Mouse (Mus musculus) R1 (cell line): ENCODE measurements around the gene Spo11.

Experiments used
- DNase-seq: peaks from one replicate; pipeline ENCODE4 v3.0.0-alpha.2; 2018; ENCODE audit warnings: low read depth, low spot score

The Spo11 gene

DNA sequence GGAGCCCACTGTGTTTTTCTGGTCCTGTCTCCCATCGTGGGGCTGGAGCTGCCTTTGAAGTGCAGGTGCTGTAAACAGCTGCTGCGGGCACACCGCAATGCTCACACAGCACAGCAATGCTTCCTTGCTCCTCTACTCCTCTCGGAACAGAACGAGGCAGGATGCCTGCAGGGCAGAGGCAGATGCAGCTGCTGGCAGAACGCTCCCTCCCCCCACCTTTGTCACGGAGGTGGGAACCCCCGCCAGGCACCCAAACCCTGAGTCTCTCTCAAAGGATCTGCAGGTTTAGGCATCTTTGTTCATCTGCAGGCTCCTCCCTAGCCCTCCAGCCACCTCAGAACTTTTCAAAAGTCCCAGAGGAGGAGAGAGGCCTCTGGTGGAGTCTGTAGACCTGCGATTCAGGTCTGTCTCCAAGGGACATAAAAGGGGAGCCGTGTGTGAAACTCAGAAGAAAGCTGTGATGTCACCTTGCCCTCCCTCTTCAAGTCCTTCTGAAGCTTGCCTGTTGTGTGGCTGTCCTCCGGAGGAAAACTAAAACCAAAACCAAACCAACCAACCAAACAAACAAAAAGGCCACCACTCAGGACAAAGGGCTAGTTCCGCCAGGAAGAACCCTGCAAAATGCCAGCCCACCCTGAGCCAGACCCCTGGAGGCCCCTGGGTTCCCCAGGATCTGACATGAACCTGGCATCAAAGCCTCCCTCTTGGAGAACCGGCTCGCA lies at the start of gene Spo11:
Gene Spo11 (plus strand): TSS at position 292 of the 722 bp plus-strand sequence.
- DNase-seq = peak; percentile 65

DNA sequence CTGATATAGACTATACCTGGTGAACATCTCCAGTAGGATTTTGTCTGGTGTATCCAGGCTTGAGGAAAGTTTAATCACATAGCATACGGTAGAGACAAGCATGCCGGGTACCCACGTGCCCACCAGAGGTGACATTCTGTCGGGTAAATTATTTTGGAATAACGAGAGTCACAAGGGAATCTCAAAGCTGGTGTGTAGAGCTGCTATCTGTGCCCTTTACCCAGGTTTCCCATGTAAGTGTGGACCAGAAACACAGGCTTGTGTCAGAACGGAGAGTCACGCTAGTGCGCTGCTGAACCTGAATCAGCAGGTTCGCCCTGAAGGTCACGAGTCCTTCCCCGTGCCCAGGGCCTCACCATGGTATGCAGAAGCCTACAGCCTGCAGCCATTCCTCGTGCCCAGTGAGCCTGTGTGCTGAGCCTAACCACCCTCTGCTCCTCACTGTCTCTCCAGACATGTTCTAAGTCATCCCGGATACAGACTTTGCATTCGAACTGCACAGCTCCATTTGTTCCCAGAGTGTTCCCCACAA lies 47.5 kb upstream of the Spo11 start:
- DNase-seq = no peak

DNA sequence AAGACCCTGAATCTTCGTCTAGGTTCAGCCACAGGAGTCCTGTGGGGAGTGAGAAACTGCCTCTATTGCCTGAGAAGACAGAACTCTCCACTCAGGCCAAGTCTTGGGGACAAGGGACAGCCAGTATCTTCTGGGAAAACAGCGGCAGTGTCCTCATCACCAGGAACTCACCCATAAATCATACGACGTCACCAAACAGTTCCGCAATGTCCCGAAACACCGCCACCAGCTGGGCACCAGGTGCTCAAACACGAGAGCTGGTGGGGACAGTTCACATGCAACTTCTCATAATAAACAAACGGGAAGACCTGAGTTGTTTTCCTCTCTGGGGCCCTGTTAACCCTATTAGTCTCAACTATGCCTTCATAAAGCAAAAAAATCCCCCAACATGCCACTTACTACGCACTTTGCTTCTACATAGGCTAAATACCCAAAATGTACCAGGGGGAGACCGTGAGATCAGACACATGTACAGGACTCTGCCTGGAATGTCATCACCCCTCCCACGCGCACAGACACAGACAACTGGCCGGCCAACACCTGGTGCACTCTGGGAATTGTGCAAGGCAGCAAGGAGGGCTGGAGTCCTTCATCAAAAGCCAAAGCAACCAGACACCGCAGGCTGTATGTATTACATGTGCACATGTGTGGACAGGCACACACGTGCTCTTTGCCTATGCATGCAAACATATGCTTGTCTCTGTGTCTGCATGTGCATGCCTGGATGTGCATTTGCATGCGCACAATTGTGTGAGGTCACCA lies 46.2 kb upstream of the Spo11 start:
- DNase-seq = no peak

DNA sequence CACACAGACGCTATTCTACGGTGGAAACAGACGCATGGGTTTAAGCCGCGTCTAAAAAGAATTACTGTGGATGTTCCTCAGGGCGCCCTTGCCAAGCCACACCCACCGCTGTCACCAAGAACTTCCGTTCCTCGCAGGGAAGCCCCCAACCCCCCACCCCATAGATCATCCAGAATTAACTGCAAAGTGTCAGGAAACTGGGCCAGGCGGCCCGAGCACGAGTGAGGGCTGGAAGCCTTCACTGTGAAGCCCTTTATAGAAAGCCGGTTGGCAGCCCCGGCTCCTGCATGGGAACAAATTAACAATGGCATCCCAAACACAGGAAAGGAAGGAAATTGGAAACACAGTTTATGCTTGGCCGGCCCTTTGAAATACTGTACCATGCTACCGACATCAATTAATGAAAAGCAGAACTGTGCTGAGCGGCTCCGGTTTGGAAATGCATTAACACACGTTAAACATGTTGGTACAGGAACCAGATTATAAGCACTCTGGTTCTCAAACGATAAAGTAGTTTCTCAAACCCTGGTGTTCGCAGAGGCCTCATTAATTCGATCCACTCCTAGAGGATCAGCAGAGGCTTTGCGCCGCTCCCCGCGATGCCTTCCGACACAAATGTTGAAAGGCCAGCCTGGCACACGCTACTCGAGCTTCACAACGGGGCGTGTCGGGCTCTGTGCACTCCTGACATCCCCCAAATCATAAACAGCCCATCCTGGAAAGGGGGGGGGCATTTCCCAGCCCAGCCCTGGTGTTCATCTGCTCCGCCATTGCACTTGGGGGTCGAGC lies 43.7 kb upstream of the Spo11 start:
- no peak for DNase-seq

DNA sequence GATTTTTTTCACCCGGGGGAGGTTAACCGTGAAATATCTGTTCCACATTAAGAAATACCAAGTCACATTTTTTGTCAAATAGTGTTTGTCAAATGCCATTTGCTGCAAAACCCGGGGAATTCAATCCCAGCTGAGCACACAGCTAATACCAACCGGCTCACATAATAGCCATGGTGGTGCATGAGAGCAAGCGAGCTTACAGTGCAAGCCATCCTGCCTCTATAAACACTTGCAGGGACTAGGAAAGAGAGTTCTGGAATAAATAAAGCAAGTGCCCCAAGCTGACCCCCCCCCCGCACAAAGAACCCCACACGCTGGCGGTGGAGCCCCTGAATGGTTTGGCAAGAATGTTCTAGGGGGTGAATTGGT lies 43.1 kb upstream of the Spo11 start:
- no peak for DNase-seq

DNA sequence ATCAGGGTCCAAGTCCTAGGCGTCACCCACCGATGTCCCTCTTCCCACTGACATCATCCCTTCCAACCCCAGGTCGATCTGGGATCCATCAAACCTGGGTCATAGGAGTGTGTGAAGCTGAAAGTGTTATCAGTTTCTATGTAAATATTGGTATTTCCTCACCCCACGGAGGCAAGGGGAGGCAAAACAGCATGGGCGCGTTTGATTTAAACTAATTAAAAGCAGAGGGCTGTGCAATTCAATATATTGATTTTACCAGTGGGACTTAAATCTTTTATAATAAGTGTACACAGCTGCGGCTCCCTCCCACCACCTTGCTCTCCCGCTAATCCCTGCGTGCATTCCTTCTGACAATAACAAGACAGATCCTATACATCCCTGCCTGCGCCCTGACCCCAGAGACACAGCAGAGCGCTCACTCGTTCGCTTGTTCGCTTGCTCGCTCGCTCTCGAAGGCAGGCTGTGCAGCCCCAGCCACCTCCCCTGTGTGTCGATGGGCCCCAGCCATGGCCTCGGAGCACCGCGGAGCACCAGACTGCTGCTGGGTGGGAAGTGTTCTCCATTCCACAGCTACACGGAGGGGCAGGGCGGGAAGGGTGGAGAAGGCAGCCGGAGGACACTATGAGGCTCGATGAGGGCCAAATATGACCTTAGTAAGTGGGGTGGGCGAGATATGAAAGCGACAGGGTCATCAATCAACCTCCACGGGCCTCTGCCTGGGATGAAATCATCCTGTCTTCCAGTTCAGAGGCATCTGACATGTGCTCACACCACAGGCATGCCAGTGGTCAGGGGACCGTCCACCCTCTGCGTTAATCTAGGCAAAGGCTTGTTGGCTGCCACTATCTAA lies 42.4 kb upstream of the Spo11 start:
- DNase-seq = peak; percentile 29

DNA sequence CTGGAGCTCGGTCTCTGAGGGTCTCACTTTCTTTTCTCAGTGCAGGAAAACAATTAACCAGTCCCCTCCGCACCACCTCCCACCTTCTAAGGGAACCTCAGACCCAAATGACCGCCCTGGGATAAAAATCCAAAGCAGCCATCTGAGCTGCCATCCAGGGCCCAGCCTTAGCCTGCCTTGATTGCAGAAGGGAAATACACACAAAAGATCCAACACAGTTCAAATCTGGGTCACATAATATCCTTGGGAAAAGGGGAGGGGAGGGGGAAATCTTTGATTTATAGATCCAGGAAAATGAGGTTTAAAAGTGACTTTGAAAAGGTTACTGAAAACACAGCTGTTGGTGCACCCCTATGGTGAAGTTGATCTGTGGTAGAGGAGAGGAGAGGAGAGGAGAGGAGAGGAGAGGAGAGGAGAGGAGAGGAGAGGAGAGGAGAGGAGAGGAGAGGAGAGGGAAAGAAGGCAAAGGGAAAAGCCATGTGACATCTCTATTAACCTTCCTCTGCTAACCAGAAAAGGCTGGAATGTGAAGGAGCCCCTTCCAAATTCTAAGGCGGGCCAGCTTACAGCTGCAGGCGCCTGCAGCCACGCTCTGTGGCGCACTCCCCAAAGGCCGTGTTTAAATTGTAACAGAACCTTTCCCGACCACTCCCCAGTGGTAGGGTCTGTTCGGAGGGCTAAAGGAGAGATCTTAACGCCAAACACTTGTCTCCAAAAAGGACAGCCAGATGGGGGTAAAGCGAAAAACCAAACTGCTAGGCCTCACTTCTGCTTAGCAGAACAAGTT lies 41.5 kb upstream of the Spo11 start:
- no peak for DNase-seq

DNA sequence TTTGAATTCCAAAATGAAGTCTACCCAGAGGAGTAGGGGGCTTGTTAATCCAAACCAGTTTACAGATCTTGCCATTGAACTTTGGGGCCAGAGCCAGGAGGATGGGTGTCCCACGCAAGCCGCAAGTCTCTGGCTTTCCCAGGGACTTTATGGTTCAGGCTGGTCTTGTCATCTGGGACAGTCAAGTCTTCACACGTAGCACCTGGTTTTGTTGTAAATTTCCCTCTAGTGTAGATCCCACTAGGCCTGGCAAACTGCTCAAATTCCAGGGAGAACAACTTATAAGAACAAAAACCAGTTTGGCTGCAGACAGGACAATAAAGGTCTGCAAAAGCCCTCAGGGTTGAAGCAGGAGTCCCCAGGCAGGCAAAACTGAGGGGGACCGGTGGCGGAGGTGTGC lies 40.7 kb upstream of the Spo11 start:
- no peak for DNase-seq

DNA sequence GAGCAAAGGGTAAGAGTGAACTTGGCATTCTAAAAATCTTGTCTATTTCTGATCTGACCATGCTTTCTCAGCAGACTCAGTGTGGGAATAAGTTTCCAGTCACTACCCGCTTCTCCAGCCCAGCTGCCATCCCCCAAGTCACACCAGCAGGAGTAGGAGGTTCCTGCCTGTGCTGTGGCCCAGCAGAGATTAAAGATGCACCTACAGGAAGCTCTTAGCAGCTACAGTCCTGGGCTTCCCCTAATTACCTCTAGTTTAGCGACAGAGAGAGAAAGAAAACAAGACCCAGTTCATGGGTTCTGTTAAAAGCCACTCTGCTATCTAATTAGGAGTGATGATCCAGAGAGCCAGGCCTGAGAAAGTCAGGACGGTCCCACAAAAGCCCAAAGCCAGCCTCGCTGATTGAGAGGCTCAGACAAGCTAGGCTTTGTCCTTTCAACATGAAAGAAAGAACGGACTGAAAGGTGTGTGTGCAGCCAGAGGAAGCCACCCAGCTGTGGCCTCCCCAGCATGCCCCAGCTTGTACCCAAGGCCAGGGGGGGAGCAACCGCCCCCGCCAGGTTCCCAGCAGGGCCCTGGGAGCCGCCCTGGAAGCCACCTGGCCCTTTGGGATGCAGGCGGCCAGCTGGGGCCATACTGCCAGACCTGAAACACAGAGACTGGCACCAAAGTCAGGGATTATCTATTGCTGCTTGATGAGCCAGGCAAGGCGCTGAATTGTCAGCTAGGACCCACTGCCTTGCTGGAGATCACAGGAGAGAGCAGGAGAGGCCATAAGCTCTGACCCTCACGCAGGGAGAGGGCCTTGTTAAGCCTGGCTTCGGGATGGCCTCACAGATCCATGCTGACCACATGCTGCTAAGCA lies 39.9 kb upstream of the Spo11 start:
- DNase-seq = no peak

DNA sequence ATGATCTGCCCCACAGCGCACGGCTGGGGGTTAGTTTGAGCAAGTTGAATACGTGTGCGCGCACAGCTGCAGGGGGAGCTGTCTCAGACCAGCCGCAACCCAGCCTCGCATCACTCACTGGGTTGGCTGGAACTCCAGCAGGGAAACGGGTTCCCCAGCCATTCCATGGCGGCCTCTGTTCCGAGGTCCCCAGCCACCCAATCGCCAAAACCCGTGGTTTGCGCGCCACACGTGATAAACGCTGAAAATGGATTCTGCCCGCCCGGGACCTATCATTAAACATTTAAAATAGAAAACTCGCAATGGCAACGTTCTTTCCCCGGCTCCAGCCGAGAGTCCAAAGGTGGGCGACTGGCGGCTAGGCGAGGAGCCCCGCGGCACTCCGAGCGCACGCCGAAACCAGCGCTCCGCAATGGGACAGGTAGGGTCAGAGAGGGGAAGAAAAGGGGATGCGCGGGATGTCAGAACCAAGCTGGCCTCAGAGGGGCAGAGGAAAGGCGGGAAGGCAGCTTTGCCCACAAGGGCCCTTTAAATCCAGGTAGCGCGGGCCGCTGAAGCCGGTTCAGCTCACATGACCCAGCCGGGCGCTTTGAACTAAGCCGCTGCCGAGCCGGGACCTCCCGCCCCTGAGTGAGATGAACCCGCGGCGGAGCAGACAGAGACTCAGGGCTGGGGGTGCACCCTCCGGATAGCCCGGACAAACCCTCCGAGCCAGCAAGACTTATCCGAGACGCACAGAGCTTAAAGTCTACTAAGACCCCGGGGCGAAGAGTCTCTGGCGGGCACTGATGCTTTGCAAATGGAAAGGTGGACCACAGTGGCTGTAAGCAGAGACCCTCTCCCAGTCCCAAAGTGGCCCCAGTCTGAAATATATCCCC lies 38.5 kb upstream of the Spo11 start:
- DNase-seq = peak; percentile 66

DNA sequence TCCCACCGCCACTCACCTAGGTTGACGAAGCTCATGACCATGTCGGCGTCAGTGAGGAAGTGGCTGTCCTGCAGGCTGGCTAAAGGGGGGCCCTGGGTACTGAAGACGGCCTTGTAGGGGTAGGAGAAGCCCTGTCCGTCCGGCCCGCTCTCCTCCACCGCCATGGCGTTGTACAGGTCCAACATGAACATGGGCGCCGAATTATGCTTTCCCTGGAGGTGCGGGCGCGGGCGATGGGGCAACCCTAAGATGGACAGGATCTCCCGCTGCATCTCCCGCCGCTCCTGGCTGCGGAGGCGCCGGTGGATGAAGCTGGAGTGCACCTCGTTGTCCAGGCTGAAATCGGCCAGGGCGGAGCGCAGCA lies 37.9 kb upstream of the Spo11 start:
- peak; percentile 36 for DNase-seq

DNA sequence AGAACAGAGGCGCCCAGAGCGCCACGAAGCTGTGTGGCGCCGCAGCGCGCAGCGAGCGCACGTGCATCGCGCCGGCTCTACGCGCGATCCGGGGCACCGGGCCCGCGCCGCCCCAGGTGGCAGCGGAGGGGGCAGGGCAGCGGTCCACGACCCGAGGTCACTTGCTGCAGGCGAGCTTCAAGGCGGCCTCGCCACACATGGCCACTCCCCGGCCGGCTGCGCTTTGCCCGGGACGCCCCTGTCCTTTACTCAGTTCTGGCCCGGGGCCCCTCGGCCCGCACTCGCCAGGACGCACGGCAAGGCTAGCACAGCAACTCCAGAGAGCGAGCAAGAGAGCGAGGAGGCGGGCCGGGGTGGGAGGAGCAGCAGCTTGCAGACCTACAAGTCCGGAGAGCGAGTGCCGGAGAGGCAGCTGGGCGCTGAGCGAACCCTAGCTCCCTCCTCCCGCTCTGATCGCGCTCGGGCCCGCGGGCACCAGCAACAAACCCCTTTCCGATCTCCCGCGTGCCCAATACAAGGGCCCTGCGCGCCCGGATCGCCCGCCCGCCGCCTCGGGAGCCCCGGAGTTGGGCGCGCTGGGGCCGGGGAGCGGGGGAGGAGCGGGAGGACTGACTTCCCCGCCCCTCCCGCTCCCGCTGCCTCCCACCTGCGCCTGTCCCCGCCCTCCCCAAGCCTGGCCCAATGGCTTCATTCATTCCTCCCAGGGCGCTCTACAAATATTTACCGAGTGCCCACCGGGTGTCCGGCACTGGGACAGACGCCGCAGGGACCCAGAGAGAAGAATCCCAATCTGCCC lies 37.3 kb upstream of the Spo11 start, which contains the start of gene Bmp7:
Gene Bmp7 (minus strand): TSS at position 319 of the 796 bp plus-strand sequence.
- peak; percentile 97 for DNase-seq

DNA sequence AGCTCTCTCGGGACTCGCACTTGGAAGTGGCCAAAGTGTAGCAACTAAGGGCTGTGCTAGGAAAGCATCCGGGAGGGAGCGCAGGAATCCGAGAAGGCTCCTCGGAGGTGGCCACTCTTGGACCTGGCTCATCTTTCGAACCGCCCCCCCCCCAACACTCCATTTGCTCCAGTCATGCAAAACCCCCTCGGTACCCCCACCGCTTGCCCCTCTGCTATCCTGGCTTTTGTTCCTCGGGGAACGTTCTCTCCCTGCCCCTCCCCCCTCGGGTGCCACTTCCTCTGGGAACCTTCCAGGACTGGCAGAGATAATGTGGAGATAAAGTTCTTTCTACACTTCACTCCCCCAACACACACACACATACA lies 36.7 kb upstream of the Spo11 start:
- DNase-seq = no peak

DNA sequence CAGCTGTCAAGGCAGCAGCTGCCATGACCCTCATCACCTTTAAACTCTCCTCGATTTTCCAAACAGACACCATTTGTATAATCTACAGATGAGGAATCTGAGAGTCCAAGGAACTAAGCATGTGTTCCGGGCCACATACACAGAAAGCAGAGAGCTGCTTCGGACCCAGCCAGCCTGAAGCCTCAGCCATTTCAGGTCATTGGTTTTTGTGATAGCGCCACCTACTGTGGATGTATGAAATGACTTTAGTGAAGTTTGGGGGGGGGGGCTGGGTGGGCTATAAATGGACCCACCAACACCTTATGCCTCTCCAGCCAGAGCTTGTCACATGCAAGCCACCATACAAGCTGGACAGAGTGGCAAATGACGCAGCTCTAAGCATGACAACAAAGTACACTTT lies 28.4 kb upstream of the Spo11 start:
- DNase-seq = peak; percentile 49

DNA sequence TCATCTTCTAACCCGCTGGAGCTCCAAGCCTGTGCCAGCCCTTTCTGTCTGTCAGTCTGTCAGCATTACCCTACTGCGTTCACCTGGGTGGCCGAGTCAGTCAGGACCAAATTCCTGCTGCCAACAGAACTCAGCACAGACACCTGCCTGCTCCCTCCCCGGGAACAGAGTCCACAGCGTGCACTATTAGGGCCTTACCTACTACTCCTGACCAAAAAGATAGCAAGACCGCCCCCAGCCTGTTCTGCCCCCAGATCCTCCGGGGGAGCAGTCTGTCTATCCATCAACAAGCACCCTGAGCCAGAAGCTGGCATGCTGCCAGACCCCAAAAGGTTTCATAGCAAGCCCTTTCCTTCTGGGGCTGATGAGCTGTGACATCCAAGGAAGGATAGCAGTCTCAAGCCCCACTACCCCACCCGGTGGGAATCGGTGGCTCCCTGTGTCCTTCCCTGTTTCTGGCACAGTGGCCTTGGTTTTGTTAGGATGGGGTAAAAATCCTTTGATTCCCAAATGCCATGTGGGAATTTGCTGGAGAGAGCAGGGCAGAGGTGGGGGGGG lies 27.3 kb upstream of the Spo11 start:
- DNase-seq = no peak

DNA sequence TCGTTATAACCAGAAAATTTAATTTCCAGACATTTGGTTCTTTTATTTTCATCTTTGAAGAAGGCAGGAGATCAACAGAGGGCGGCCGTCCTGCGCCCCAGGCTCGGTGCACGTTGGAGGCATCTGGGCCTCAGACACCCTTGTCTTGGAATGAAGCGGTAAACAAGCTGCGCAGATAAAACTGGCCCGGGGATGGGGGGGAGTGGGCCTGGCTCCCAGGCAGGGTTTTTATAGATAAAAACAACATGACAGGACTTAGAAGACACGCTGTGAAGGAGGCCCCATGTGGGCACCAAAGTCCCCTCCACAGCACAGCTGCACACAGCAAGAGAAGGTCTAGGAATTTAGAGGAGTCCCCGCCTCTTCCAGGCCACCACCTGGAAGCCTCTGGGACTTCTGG lies 26.8 kb upstream of the Spo11 start:
- DNase-seq = no peak

DNA sequence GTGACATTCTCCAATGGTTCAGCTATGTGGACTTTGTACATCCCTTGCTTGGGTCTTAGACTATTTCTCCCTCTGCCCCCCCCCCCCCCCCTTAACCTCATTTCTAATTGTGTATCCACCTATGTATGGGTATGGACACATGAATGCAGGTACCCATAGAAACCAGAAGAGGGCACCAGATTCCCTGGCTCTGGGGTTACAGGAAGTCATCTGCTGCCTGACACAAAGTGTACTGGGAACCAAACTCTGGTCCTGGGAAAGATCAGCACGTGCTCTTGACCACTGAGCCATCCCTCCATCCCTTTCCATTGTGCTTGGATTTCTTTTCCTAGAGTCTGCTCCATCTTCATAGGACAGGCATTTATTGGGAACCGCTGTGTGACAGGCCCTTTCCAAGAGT lies 25.5 kb upstream of the Spo11 start:
- peak; percentile 77 for DNase-seq
